Mouse (Mus musculus) kidney, postnatal 36 days (tissue): Measurements from ENCODE around the gene Frmd4a.
"Not testable (repeated sequence)": the region's sequence is repeated elsewhere in the genome, so short reads cannot be mapped to it uniquely, and the experiment has no call there.

Experiments
- DNase-seq, 2 experiments: peaks; one replicate each; pipeline ENCODE4 v3.0.0; 2021 to 2022; ENCODE audit warnings: mixed read lengths in 2 of 2

Frmd4a gene

DNA sequence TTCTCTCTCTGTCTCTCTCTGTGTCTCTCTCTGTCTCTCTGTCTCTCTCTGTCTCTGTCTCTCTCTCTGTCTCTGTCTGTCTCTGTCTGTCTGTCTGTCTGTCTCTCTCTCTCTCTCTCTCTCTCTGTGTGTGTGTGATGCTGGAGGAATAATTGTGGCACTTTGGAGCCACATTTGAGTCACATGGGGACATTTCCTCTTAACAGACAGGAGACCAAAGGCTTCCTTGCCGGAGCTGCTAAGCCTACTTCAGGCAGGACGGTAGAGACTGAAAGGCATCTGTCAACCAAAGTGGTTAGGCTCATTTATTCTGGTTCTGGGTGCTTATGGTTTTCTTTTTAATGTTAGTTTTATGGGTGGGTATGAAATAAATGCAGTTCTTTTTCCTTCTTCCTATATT lies 543.0 kb downstream of the Frmd4a start:
- DNase-seq = not testable (repeated sequence)

DNA sequence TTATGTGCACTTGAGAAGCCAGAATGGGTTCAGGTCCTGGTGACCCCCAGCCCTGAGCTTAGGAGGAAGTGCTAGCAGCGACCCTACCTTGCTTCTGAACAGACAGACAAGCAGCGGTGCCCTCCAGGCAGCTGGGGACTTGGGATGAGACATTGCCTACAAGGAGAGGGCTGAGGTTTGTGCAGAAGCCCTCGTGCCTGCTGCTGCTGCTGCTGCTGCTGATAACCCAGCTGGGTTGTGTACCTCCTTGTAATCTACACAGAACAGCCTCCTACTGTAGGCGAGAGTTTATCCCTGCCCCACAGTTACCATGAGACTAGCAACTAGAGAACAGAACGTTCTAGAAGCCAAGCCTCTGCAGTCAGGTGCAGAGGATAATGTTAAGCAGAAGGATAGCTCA lies 543.7 kb downstream of the Frmd4a start:
- DNase-seq = no peak

DNA sequence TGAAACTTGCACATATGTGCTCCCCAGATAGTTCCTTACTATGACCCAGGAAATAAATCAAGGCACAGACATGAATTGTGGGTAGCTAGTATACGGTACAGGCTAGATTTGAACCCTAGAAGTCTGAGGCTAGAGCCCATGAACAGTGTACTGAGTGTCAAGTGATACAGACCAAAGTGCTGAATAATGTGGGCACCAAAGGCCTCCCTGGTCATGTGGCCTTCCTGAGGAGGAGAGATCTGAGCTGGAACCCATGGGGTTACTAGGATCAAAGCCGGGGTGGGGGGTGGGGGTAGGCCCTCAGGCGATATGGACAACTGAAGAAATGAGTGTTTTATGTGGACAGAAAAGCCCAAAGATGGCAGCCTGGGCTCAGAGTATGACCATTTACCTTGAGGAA lies 544.9 kb downstream of the Frmd4a start:
- no peak for DNase-seq

DNA sequence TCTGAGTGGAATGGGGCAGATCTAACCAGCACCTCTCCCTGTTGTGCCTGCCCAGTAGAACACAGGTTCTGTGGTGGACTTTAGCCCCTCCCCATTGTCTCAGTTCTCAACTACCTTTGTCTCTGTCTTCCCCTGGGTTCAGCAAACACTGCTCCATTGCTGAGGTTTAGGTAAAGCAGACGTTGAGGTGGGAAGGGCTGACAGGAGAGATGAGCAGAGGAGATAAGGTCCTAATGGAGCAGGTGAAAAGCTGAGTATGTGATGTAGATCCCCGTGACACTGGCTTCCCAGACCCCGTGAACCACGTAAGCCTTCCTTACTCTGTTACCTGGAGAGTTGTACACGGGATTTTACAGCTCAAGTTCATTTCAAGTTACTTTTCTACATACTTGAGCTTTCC lies 545.3 kb downstream of the Frmd4a start:
- DNase-seq = no peak

DNA sequence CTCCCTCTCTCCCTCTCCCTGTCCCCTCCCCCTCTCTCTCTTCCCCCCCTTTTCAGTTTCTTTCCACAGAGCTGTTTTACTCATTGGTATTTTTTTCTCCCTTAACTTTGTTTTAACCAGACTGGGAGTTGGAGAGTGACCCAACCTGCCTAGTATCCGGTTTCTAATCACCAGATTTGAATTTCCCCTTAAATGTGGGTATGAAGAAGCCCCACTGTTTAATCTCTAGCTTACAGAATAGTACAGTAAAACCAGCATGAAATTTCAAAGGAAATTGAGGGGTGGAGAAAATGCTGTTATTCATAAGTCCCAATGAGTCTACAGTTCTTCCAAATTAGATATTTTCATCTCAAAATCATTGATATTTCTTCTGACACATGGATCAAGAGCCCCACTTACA lies 545.8 kb downstream of the Frmd4a start:
- no peak for DNase-seq

DNA sequence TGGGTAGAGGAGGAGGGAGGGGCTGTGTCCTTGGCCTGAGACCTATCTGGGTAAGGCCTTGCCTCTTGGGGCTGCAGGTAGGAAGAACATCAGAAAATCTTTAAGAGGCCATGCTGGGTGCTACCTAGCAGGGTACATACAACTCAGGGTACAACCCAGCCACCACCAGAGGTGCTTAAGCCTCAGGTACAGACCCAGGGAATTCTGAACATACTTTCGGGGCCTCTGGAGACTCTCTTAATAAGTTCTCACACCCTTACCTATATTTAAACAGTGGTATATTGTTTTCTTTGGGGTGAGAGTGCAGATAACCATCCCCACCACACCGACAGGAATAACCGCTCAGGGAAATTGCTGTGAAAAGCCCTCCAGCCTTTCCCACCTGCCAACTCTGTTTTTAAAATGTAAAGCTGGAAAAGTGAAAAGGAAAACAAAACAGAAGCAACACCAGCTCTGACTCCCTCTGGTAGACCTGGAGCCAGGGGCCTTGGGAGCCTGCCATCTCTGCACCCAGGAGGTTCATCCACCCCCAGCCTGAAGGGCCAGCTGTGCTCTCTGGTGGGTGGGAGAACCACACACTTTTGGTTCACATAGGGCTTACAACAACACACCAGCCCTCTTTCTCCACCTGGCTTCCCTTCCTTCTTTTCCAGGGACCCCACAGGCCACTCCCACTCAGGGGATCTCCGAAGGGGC lies 548.9 kb downstream of the Frmd4a start:
- no peak for DNase-seq

DNA sequence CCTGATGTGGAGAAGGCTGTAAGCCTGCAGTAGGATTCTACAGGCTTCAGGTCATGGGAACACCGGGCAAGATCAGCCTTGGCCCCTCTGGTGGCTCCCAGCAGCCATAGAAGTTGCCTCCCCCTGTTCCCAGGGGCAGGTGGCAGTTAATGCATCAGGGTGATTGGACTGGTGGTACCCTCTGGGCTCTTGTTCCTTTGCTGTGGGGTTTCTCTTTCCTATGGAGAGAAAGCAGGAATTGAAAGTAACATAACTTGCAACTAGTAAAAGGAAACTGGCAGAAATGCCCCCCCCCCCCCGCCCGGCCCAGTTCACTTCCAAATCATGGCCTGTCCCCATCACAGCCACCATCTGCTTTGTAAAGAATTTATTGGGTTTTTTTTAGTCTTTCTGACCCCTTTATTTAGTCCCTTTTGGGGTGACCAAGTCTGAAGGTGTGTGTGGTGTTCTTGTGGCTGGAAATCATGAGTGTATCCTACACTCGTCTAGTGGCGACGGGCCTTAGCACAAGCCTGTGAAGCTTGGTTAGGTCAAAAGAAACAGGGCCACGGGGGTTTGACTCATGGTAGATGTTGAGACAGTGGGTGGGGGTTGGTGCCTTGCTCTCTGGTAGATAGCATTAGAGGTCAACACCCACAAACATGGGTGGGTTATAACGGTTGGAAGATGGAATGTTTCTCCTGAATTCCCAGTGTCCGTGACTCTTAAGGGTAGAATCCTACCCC lies 549.6 kb downstream of the Frmd4a start:
- no peak for DNase-seq

DNA sequence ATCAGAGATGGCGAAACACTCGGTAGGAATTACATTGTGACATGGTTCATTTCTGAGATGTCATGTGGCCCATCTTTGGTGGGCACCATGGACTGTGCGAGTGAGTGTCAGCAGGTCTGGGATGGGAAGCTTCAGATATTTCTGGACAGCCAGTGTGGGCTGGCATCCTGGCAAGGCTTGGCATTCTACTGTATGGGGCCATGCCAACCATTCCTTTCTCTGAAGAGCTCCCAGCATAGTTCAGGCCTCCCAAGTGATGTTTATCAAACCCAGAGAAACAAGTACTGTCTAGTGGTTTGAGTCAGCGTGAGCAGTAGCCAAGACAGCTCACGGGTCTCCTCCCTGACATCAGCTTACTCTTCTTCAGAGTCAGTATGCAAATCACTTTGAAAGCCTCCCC lies 551.5 kb downstream of the Frmd4a start:
- no peak for DNase-seq

DNA sequence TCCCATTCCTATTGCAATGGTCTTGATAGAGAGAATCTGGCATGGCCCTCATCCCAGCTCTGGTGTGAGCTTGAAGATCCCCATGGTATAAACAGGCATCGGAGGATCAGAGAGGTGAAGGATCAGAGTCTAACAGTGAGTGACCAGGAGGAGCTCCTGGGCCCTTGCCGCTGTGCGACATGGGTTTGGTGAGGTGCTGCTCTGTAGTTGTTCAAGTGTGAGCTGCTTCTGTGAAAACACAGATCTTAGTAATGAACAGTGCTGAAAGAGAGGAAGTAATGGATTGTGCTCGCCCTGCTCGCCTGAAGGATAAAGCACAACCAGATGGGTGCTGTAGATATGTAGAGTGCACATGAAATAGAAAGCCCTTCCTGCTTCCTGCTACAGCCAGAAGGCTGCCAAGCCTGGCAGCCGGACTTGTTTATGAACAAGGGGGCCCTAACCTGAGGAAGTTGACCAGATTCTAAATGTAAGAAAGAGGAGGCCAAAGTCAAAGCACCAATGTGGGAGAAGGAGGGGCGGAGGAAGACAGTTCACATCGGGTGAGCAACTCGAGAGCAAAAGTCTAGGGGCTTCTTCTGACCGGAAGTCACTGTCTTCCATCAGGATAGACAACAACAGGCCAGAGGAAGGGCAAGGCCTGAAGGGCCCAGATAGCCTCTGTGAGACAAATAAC lies 552.8 kb downstream of the Frmd4a start:
- peak; percentile 58 to 69 for DNase-seq

DNA sequence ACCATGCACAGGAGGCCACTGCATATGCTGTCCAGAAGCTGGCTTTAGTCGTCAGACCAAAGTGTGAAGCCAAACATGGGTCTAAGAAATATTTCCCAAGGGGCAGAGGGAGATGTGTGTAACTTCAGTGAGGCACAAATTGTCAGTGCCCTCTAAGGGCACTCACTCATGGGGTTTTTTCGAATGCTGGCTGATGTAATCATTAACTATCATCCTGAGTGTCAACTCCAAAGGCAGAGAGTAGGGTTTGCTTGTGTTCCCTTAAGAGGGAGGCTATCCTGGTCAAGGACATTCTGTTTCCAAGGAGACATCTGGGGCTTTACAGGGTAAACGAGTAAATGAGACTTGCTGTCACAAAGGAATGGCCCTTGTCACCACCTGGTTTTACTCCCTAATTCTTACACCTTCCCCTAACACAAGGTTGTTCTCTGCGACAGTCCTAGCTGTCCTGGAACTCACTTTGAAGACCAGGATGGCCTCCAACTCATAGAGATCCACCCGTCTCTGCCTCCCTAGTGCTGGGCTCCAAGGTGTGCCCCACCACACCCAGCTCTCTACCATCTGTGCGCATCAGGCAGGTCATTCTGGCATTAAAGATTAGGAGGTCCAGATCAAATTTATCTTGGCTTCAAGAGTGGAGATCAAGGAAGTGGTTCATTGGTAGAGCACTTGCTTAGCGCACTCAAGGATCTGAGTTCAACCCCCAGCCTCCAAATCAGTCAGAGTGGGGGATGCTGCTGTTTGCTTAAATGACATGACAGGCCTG lies 555.2 kb downstream of the Frmd4a start:
- DNase-seq = peak in 1 of 2 experiments; percentile 67

DNA sequence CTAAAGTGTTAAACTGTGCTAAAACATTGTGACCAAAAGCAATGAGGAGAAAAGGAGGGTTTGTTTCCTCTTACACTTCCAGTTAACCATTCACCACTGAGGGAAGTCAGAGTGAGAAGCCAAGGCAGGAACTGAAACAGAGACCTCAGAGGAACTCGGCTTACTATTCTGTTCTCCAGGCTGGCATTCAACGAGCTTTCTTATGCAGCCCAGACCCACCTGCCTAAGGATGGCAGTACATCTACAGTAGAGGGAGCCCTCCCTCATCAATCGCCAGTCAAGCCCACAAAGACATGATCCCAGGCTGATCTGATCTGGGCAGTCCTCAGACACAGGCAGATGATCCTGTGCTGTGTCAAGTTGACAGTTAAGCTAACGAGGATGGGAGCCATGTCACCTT lies 555.9 kb downstream of the Frmd4a start:
- peak in 1 of 2 experiments; percentile 37 for DNase-seq

DNA sequence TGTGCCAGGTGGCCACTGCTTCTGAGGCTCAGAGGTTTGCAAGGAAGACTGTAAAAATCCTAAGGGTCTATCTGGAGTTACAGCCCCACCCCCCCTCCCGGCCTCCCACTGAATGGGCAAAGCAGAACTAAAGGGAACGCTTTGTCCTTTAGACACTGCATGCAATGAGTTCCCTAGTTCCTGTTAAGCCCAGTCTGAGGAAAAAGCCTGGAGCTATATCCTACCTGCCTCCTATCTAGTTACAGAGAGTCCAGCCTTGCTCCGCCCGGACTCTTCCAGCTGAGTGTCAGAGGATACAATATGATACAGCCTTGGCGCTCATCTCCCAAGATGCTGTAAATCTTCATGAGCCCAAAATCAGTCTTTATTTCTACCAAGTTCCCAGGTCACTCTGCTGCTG lies 556.7 kb downstream of the Frmd4a start:
- no peak for DNase-seq

DNA sequence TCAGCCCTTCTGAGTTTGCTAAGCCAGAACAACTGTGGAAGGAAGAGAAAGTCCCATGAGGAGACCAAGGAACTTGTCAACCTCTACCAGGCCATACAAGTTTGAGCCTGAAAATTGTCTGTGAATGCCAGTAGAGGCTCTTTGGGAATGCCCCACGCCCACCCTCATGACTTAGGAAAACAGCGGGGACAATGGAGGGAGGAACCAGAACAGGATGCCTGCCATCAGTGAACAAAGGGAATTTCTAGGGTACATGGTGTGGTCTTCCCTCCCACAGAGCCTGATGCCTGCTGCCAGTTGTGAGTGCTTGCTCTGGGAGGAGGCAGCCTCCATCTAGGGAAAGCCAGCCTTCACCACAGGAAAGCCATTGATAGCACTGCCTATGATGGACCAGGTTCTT lies 557.6 kb downstream of the Frmd4a start:
- DNase-seq = no peak

DNA sequence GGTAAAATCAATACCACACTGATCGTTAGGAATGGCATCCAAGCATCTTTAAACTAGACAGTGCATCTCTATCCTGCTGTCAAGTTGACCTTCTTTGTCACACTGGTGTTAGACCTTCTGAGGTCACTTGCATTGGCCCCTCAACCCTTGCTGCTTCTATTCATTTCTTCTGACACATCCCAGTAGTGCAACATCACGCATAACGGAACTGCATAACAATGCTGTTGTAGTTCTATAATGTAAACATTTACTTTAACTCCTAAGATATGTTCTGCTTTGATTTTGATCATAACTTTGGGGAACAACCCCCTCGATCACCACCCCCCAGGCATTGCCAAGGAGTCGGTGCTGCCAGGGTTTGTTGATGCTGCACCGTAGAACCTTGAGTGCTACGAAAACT lies 558.5 kb downstream of the Frmd4a start:
- no peak for DNase-seq

DNA sequence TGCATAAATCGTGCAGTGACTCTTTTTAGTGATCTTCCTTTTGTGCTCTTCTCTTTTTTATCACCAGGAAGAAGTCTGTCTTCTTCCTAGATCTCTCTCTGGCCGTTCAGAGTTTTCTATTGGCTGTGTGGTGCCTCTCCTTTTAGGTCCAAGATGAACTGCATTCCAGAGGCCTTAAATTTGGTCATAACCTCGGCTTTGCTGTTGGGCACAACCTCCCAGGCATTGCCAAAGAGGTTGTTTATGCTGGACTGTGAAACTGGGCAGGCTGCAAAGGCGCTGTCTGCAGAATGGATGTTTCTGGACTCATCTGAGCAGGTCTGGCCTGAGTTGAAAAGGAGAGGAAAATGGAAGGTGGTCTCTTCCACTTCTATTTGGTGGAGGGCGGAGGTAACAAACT lies 560.8 kb downstream of the Frmd4a start:
- DNase-seq = no peak

DNA sequence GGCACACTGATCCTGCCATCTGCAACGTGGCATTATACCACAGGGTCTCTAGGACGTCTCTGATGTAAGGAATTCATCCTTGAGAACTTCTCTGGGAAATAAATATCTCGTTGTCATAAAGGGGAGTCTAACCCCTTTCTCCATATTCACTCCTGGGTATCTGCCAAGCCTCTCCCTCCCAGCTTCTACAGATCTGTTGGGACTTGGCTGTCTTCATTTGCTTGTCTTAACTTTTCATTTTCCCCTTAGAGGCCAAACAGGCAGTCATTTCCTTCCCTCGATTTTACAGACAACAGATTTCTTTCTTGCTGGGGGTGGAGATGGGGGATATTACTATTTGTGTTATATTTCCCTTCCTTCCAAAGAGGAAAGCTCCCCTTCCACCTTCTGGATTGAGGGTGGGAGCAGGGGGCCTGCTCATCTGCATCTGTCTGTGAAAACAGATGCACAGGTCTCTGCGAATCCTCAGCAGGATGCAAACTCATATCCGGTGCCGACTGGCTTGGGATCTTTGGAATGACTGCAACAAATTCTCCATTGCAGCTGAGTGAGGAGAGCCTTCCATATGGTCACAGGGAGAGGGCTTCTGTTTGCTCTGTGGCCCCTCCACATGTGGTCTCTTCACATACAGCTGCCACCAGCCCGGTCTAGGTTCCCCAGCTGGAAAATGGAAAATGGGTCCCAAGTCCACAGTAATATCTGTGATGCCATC lies 562.0 kb downstream of the Frmd4a start:
- DNase-seq = no peak

DNA sequence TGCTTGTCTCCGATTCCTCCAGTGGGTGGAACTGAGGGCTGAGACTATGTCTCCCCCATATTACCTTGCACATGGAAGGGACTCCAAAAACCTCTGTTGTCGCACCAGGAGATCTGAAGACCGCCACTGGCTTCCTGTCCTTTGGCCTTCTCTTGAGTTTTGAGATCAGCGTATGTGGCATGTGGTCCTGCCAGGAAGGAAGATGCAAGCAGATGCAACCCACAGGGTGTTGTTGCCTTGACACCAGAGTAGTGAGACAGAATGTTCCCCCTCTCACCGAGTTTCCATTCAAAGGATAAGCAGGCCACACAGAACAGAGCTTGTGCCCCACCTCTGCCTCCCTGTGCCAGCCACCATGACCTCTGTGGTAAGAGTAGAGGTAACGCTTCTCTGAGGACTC lies 563.1 kb downstream of the Frmd4a start:
- DNase-seq = no peak

DNA sequence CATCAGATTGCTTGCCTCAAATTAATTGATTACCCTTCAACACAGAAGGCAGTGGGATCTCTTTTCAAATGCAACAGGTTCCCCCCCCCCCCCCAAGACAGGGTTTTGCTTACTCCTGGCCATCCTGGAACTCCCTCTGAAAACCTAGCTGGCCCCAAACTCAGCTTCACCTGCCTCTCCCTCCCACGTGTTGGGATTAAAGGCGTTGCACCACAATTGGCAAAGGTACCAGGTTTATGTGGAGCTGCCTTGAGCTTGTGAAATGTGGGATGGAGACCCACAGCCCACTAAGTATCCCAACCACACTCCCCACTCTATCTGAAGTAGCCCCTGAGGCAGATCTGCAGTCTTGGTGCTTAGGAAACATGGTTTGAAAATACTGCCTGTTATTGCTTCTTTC lies 565.4 kb downstream of the Frmd4a start:
- no peak for DNase-seq

DNA sequence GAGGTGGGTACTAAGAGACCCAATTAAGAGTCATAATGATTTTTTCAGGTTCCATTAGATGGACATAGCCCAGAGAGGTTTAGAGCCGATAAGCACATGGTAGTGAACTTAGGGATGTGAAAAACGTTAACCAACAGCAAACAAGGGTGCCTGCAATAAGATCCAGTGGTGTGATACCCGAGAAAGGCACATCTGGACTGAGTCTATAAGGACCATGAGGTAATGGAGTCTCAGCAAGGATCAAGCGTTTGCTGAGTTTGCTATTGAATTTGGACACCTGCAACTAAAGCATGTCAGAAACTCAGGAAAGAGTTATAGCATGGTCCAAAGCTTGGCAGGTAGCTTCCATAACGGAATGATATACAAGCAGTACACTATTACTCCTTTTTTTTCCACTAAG lies 566.7 kb downstream of the Frmd4a start:
- DNase-seq = no peak

DNA sequence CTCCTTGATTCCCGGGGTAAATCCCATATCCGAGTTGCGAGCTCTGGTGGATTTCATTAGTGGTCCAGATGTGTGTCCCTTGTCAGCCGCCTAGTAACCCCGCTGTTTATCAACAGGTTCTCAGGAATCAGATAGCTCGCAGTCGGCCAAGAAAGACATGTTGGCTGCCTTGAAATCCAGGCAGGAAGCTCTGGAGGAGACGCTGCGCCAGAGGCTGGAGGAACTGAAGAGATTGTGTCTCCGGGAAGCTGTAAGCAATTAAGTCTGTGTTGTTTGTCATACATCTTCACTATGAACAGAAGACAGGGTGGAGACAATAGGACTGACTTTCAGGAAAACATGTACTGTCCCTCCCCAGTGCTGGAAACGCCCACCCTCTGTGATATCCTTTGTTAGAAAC lies 568.7 kb downstream of the Frmd4a start:
- DNase-seq = peak; percentile 33 to 58

DNA sequence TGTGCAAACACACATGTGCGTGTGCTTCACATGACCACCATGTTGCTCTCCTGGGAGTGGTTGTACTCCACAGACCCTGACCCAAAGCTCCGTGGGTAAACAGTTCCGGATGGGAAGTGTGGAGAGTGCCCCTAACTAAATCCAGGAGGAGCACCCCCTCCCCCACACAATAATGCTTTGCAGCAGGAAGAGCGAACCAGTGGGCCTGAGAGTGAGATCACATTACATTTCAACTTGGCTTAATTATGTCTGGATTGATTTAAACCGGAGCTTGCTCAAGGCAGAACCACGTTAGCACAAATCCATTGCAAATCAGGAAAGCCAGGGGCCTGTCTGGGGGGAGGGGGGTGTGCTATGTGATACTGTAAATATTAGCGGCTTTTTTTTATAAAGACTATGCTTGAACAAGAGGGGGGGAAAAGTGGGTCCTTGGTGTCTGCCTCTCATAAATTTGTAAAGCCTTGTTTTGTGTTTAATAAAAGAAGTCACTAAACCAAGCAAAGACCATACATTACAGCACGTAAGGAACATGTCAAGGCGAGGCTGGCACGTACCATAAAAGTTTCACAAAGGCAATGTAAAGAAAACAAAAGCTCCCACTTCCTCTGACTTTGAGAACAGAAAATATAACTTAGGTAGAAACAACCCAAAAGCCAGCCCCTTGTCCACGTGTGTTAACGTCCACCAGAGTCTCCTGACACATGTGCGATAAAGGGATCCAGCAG lies 570.3 kb downstream of the Frmd4a start:
- no peak for DNase-seq

DNA sequence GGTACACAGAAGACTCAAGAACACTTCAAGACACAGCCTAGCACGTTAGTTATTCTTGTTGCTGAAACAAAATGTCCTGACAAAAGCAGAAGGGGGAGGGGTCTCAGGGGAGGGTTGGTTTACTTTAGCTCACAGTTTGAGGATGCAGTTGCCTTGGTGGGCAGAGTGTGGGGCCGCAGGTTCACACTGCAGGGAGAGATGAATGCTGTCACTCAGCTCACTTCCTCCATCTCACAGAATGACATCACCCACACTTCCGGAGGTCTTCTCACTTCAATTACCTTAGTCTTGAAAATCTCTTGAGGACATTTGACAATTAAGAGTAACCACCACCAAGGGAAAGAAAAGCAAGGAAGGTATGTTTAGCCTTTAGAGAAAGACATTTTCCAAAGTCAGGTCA lies 574.1 kb downstream of the Frmd4a start:
- DNase-seq = no peak
